Mouse (Mus musculus) liver, postnatal 0 days (tissue): Measurements from ENCODE around the gene Tbcc.

Source experiments
- CTCF ChIP-seq: sonication (generic); IDR thresholded peaks from 2 replicates; pipeline ENCODE4 v1.5.1; 2016; ENCODE audit warnings: antibody characterized with exemption, low read depth
- EP300 ChIP-seq: IDR thresholded peaks from 2 replicates; pipeline ENCODE4 v1.6.1; 2016; ENCODE audit warnings: antibody characterized with exemption, low read depth, mild to moderate bottlenecking

- TF ChIP-seq EP300 (no peak), CTCF (no peak)
Observed at GRCm38 (mm10) chr17:46890843-46891594, 535 bp downstream of the Tbcc start.
